Mouse (Mus musculus): ENCODE data around the gene Chmp4b.

The Chmp4b gene

GRCm38 (mm10) chr2:154718855-154719556 is 67.5 kb downstream of the Chmp4b start:
- no peak for DNase-seq (ENCODE audit: low read depth)

GRCm38 (mm10) chr2:154720315-154720714 is 68.8 kb downstream of the Chmp4b start:
- no peak for DNase-seq (ENCODE audit: low read depth)

GRCm38 (mm10) chr2:154723473-154723872 is 72.0 kb downstream of the Chmp4b start:
- no peak for DNase-seq (ENCODE audit: low read depth)

DNA sequence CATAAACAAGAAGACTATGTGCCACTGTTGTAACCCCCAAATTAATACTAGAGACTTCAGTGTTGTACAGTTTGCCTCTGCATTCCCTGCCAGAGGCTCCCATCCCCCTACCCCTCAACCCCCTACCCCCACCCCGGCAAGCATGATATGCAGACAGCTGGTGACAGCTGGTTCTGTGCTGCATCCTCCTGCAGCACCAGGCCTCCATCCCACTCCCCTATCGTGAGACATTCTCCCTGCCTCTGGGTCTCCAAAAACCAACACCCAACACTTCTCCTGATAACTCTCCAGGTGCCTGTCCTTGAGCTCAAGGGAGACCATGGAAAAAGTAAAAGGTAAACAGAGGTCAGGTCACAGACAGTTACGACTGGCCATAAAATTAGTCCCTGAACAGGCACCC is 78.2 kb downstream of the Chmp4b start:
- no peak for DNase-seq (ENCODE audit: low read depth)

GRCm38 (mm10) chr2:154730841-154731240 is 79.3 kb downstream of the Chmp4b start:
- DNase-seq (ENCODE audit: low read depth): no peak

- no peak for DNase-seq (ENCODE audit: low read depth)
Observed at GRCm38 (mm10) chr2:154731916-154732315, 80.4 kb downstream of the Chmp4b start.

GRCm38 (mm10) chr2:154732503-154733141 is 81.1 kb downstream of the Chmp4b start:
- no peak for DNase-seq (ENCODE audit: low read depth)

GRCm38 (mm10) chr2:154734977-154735376 is 83.5 kb downstream of the Chmp4b start:
- DNase-seq (ENCODE audit: low read depth): no peak

DNA sequence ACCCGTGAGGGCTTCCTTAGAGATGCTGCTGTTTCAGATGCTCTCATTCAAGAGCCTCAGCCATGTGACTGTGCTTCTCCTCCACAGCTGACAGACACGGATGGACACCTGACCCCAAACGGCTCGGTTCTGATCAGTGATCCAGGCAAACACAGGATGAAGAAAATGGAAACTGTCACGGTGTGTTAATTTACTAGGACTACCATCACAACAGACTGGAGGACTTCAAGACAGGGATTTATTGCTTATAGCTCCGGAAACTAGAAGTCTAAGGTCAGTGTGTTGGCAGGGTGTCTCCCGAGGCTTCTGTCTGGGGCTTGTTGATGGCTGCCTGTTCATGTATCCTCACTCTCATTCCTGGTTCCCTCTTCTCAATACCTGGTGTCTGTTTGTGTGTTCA is 83.9 kb downstream of the Chmp4b start:
- no peak for DNase-seq (ENCODE audit: low read depth)

- DNase-seq (ENCODE audit: low read depth): no peak
Observed at GRCm38 (mm10) chr2:154735986-154736385, 84.5 kb downstream of the Chmp4b start.

DNA sequence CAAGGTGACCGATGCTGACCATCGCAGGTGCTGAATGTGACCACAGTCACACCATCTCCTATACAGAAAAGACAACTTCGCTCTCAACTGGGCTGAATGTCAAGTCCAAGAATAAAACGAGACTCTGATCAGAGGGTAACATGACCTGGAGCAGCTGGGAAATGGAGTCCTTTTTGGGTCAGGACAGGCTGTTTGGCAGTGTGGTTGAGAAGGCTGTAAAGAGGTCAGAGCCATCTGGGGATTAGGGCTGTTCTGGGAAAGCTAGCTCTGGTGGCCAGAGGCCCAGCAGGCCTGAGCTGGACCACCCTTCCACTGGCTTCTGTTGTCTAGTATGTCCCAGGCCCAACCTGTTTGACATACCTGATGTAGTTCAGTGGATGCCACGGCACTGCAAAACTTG is 87.1 kb downstream of the Chmp4b start:
- no peak for DNase-seq (ENCODE audit: low read depth)

DNA sequence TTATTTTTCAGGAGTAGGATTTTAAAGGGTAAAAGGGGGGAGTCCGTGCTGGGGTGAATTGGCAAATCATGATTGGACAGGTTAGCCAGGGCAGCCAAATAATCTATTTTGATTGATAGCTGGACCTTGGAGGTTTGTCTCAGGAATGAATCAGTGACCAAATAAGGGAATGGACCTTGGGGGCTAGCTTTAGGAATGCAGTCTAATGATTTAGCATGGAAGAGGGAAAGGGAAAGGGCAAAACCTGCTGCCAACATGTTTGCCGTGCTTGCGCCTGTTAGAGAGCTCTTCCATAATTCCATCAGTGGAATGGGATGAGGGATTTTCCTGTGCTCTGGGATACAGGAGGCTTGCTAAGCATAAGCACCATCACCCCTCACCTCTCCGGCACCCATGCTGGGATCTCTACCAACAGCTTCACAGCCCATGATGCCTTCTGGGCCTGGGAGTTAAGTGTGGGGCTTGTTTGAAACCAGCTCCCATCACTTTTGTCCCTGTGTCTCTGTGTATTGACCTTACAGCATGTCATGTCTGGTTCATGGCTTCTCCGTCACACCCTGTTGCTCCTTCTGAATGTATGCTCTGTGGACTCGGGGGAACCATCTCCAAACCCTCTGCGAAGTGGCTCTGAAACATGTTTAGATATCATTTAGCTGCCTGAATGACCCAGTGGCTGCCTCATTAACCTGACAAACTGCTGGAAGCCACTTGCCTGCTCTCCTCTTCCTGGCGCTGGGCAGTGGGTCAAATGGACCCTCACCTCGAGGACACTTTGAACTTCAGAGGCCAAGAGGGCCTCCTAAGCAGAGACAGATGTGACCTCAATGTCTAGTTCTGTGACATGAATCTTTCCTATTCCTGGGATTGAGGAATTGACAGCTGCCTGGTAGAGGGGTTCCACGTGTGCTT is 91.7 kb downstream of the Chmp4b start:
- no peak for DNase-seq (ENCODE audit: low read depth)

DNA sequence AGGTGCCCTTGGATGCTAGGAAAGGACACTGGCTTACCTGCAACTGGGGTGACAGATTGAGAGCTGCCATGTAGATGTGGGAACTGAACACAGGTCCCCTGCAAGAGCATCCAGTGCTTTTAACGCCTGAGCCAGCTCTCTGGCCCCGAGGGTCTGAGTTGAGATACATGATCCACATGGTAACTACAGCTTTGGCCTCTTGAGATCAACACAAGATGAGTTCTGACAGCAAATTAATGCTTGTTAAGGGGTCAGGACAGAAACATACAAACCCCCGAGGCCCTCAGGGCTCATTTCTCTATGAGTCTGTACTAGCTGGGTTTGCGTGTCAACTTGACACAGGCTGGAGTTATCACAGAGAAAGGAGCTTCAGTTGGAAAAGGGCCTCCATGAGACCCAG is 92.4 kb downstream of the Chmp4b start:
- no peak for DNase-seq (ENCODE audit: low read depth)

All from fibroblast of lung, adult 2 months (primary cell).